Mouse (Mus musculus): ENCODE measurements around the gene Timm44. TPM values are rescaled to one million over a fixed set of nuclear protein-coding genes. Genes with fewer than 3 reads are reported as not detected.
A peak's percentile ranks its signal among the peaks of the same experiment; 100 is the strongest.
"Not testable (repeated sequence)": the region's sequence is repeated elsewhere in the genome, so short reads cannot be mapped to it uniquely, and the experiment has no call there.

Timm44 gene
- total RNA-seq, 2 experiments from 2014 or later: 72.4 to 74.5 TPM

DNA sequence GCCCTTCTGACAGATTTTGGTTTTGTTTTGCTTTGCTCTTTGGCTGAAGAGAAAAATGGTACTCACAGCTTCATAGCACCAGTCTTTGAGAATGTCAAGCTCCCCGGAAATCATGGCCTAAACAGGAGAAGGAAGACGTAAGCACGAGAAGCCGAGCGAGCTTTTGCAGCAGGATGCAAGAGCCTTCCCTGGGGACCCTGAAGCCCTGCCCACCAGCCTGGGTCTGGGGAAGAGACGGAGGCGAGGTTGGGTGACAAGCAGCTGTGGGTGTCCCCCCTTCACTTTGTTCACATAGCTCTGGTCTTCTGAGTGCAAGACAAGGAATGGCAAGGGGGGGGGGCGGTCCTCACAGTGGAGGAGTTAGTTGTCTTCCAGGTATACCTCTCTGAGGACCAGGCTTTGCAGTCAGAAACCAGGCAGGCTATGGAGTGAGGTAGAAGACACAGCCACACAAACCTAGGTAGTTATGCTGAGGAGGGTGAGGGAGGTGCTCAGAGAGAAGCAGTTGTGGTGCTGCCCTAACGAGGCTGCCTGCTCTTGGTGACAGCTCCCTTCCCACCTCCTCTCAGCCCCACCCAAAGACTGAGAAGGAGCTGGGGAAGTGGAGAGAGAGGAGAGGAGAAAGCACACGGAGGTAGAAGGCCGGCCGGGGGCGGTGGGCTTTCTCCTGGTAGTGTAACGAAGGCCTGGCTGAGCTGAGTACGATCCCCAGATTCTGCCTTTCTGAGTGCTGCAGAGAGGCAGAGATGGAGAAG, 10.4 kb downstream of the Timm44 start:
- no peak for DNase-seq

DNA sequence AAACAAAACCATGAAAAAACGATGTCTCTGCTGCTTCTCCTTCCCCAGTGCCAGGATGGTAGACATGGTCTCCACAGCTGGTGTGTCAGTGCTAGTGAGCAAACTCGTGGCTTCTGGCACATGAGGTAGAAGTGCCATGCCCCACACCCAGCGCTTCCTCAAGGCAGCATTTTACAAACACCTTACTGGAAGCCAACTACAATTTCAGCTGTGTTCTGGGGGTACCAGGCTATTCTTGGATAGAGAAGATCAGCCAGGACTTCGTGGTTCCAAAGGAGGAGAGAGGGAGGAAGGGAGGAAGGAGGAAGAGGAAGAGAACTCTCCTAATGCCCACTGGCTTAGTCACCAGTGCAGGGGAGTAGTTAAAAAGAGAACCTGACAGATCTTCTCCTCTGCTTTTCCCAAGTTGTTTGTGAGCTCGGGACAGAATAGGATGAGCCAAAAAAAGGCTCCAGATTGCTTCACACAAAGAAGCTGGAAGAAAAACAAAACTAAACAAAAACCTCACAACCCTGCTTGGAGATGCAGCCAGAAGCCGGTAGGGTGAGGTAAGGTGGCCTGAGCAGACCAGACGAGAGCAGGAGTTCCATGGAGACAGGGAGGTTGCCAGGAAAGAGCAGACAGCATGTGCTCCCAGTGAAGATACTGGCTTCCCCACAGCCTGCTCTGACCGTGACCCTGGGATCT, 12.5 kb downstream of the Timm44 start:
- no peak for DNase-seq

DNA sequence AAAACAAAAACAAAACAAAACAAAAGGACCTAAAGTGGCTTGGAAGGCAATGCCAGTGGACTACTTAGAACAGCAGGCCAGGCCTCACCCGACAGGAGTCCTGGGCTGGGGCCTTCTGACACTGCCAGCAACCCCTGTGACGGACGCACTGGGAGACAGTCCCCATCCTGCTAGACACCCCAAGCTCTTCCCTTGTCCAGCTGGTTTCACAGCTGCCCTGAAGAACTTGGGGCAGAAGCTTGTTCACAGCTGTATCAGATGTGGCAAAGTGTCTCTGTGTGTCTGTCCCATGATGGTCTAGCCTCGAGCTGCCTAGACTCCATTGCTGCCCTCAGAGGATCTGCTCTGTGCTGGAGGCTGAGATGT, 15.9 kb downstream of the Timm44 start:
- no peak for DNase-seq

DNA sequence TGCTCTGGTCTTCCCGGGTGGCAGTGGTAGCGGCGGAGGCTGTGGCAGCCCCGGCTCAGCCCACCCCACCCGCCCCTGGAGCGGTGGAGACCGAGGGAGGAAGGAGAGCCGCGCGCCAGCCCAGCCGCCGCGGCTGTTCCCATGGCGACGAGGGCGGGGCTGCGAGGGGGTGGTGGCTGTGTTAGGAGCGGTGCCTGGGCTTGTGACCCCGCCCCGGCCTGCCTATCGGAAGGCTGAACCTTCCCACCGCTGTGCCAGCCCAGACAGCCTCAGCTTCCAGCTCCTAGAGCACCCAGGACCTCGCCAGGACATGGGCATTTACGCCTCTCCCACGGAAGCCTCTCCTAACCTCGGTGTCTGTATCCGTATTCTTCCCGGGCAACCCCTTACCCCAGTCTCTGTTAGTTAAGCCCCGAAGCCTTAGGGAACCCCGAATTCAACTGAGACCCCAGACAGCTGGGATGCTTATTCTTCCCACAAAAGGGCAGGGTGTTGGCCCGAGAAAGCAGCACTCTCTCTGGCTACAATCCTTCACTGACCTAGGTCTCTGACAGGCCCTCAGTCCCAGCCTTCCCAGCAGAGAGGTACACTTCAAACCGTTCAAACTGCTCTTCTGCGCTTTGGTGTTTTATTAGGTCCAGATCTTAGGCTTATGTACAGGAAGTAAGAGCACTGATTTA, 16.4 kb downstream of the Timm44 start, which contains the start of gene Ctxn1:
Gene Ctxn1, minus strand, starts transcription at position 150 of the 680 bp plus-strand sequence.
- DNase-seq: peak; percentile 92

DNA sequence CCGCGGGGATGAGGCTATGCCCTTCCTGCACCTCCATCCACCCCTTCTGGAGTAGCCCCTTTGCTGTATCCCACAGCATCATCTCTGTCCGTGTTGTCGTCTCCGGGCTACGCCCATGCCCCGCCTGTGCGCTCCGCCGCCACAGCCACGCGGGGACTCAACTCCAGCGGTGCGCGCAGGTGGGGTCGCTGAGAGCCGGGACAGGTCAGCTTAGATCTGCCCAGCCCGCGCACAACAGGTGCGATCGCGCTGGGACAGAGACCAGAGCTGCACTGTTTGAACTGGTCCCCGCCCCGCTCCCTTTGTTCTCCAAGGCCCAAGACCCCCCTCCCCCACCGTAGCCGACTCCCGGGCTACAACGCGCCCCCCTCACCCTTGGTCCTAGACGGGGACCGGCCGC, 17.0 kb downstream of the Timm44 start:
- DNase-seq: no peak

DNA sequence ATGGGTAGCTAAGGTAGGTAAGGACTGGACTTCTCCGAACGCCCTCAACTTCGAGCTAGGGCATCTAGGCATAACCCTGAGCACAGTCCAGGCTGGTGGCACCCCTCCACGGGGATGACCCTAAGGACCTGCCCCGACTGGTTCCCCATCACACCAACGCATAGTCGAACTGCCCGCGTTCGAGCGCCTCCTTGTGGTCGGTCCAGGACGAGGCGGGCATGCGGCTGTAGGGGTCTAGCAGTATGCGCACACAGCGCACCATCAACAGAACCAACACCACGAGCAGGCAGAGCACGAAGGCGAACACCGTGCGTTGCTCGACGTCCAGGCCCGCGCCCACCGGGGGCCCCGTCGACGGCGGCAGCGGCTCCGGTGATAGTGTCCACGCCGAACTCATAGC, 17.5 kb downstream of the Timm44 start:
- DNase-seq: peak; percentile 81

DNA sequence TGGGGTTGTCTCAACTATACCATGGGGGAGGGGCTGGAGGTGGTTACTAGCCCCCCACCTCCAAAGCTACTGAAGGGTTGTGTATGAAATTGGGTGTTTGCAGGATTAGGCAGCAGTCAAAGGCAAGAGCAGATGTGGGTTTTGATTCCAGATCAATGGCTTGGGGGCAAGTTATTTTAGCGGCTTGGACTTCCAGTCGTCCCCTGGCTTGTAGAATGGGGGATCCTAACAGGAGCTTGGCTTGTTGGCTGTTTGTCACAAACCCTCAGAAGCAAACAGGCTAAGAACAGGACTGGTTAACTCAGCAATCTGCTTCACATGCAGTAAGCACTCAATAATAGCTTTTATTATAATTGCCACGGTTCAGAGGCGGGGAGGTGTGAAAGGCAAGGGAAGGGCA, 18.4 kb downstream of the Timm44 start:
- DNase-seq: no peak

DNA sequence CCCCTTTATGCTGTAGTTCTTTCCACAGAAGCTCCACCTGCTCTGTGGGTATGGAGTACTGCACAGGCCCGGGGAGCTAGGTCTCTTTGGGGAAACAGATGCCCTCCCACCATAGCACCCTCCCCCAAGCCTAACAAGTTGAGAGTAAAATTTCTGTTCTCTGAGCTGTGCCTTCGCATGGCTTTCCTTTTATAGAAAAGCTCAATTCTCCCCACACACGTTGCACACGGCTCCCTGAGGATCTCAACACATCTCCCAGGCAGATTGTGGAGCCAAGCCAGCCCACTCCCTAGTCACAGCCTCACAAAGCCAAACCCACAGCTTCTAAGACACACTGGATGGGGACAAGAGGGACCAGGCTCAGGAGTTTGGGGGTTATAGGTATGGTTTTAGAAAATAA, 18.8 kb downstream of the Timm44 start:
- no peak for DNase-seq

DNA sequence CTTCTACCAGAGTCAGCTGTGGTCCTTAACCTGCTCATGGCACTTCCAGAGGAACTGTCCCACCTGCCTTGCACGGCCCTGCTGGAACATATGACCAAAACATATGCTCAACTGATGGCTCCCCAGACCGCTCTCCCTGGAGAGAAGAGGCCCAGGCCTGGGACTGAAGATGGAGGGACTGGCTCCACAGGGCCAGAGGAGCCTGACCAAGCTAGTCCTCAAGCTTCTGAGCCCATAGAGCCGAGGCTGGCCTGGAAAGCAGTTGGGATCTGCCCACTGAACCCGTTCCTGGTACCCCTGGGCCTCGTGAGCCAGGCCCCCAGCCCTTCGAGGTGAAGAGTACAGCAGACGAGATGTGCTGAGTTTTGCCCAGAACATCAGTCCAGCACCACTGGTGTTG, 20.2 kb downstream of the Timm44 start:
- DNase-seq: not testable (repeated sequence)

DNA sequence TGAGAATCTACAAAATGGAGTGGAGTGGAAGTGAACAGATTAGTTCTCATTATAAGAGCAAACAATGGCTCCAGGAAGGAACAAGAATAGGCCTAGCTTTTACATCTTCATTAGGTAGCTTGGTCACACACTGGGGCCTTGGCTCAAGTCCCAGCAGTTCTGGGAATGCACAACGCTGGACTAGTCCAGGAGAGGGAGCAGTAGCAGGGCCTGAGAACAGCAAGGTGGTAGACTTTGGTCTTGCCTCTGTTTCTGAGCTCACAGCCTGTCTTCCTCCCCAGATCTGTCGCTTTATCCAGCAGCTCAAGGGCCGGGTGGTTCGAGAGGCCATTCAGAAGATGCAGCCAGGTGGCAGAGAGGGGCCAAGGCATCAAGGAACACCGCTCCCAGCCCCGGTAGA, 21.7 kb downstream of the Timm44 start:
- peak; percentile 45 for DNase-seq

DNA sequence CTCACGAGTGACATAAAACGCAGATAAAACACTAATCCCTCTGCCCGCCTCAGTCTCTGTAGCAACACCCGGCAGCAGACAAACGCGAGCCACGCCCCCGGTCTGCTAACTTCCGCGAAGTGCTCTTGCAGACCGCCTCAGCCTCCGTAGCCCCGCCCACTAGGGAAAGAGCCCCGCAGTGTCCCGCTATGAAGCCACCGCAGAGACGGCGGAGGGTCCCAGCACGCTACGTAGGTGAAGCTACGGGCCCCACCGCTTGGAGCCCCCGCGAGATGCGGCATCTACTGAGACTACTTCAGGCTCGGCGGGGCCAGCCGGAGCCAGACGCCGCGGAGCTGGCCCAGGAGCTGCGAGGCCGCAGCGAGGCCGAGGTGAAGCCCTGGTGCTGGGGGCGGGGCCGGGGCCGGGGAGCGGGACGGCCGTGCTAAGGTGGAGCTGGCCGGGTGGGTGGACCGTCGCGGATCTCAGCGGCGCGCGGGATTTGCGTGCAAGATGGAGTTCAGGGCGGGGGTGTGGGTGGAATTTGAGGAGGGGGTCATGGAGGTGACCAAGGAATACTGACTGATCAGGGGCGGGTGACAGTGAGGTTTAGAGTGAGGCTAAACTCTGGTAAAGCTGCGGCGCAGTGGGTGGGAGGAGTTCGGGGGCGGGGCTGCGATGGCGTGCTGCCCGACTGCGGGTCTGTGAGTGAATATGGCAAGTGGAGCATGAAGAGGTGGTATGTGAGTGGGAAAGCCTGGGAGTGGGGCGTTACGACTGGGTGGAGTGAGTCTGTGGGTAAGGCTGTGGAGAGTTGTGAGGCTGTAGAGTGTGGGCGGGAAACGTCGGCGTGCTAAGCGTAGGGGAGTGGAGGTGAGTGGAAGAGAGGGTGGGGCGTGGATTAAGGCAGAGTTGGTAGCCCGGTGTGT, 22.5 kb downstream of the Timm44 start, which contains the start of gene Snapc2:
Gene Snapc2, plus strand, starts transcription at position 147 of the 908 bp plus-strand sequence.
- DNase-seq: peak; percentile 95

DNA sequence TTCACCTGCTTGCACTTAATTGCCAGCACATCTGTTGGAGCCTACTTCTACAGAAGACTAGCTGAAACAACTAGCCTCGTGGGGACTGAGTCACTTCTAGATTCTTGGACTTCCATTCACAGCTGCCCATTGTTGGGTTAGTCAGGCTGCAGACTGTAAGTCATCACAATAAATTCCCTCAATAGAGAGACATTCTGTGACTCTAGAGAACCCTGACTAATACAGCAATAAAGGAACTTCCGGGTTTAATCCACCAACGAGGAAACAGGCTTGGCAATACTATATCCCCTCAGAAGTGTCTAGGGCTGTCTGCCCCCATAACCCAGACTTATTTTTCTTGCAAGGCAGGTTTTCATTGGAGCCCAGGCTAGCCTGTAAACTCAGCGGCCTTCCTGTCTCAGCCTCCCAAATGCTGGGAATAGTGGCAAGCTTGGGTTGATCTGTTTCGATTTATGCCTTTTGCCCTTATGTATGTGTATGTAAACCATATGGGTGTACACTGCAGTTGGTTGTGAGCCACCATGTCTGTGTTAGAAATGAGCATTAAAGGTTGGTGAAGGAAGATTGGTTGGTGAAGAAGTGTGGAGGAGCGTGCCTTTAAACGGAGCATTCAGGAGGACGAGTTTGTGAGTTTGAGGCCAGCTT, 23.5 kb downstream of the Timm44 start:
- no peak for DNase-seq

DNA sequence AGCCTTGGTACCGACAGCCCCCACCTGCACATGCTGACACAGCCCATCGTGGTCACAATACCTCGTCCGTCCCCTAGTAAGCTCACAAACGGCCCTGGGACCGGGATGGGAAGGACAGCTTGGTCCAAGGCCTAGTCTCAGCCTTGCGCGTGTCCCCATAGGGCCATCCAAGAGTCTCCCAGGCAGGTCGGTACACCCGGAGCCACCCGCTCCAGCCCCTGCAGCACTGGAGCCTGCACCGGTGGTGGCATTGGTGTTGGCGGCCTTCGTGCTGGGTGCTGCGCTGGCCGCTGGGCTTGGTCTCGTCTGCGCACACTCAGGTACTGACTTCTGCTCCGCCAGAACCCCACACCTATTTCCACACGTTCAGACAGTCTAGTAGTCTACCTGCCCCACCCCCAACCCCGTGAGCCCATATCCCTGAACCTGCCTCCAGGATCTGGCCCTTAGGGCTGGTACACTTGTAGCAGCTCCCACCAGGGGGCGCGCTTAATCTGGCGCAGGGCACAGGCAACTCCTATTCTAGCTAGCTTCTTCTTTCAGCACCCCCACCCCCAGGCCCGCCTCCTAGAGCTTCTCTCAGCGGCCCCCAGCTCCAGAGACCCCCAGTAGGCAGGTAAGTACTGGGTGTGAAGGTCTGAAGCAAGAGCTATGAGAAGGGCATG, 25.3 kb downstream of the Timm44 start:
- peak; percentile 92 for DNase-seq

DNA sequence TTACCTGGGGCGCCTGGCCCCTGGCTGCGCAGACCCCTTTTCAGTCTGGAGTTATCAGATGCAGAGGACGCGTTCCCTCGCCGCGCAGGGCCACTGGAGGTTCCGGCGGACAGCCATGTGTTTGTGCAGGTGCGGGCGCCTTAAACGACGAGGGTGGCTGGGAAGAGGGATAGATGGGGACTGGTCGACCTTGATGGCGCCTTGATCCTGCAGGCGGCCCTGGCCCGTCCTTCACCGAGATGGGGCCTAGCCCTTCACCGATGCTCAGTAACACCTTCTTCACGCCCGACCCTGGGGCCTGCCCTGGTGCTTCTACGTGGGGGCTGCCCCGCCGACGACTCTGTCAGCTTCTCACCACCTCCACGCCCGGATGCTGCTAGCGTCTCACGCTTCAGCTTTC, 26.5 kb downstream of the Timm44 start:
- peak; percentile 59 for DNase-seq

DNA sequence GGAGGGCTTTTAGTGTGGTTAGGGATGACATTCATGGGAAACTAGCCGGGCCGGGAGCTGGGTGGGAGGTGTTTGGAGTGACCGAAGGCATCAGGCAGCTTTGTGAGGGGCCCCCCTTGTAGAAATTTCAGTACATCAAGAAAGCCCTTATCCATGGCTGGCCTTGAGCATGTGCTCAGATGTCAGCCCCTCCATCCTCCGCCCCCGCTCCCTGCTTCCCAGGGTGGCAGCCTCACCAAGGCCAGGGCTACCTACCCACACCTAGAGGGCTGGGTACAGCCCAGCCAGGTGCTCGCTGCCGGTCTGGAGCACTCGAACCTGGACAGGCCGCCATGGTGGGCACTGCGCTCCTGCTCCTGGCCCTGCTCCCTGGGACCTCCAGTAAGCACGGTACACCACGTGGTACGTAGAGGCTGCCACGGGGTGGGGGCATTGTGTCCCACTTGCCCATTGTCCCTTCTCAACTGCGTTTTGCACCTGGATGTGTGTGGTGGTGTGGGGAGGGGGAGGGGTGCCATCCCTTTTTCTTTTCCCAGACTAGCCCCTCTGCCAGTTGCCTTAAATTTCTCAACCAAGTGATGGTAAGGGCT, 27.7 kb downstream of the Timm44 start, which contains the start of gene Tgfbr3l:
Gene Tgfbr3l, plus strand, starts transcription at position 264 of the 590 bp plus-strand sequence.
- DNase-seq: no peak

DNA sequence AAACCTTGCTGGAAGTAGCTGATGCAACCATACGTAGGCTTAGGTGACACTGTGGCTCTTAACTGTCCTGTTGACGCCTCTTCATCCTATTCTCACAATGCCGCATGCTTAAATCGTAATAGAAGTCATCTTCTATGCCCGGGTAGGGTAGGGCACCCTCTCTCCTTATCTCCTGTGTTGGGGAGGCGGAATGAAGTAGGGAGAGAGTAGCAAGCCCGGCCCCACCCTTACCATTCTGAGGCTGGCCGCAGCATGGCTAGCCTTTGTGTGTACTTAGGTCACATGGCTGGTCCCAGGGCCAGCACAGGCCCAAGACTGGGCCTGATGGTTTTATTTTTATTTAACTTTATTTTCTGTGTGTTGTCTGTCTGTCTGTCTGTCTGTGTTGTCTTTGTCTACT, 28.5 kb downstream of the Timm44 start:
- no peak for DNase-seq

DNA sequence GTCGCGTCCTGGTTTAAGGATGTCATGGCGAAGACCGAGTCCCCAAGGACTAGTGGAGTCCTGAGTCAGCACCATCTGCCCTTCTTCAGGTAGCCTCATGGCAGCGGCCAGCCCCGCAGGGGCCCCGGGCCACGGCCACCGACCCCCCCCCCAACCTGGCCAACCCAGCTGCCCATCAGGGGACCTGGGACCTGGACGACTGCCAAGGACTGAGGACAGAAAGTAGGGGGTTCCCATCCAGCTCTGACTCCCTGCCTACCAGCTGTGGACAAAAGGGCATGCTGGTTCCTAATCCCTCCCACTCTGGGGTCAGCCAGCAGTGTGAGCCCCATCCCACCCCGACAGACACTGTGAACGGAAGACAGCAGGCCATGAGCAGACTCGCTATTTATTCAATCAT, 30.0 kb downstream of the Timm44 start:
- DNase-seq: no peak

DNA sequence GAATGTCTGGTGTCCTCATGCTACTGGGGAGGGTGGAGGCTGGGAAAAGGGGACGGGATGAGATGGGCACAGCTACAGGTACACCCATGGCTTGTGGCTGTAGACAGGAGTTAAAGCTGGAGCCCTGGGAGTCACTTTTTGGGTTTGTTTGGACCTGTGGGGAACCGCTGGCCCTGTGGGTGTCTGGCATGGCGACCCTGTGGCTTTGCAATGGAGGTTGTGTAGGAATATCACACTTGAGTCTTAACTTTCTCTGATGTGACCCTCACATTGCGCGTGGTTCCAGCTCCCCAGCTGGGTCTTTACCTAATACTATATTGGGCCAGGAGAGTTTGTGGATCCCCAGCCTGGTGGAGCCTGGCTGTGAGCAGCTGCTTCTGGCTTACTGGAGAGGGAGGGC, 30.7 kb downstream of the Timm44 start:
- no peak for DNase-seq

DNA sequence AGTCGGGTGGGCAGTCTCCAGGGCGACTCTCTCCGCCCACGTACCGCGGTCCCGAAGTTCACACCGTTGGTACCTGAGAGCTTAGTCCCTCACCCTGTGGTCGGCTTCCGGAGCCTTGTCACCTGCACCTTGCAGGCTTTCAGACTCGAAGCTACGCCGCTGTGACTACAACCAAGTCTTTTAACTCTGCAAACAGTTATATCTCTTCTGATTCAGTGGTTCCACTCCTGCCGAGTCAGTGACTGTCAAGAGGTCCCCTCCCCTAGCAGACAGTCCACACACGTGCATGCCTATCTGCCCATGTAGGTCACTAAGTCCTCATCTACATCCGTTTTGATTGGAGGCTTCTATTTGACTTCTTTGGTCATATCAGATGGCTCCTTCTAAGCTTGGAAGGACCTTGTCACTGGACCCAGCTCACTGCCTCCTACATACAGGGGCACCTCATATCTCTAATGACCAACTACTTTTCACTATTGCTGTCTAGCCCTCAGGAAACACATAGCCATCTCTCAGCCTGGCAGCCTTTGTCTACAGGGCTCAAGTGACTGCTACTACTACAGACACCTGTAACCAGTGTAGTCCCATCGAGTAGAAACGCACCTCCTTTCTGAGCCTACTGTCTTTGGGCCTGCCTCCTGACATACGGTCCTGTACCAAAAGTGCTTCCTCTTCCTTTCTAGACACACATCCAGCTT, 36.4 kb downstream of the Timm44 start:
- no peak for DNase-seq

Data from gastrocnemius, postnatal 10 days (tissue).